Mouse (Mus musculus): ENCODE data around the gene Frmpd3. TPM values are rescaled to one million over a fixed set of nuclear protein-coding genes. Genes with fewer than 3 reads are reported as not detected.

Gene Frmpd3
- polyA plus RNA-seq, 1 experiment from 2014 or later: 0.54 TPM

- H3K4me1 ChIP-seq: no peaks in the 10 kb centered on the region
- no peak overlapping the region for H3K4me2 ChIP-seq
- no peak overlapping the region for H3K27ac ChIP-seq
- ATAC-seq (ENCODE audit: insufficient number of reproducible peaks, low FRiP score, low TSS enrichment, low read depth): no peak
- H3K4me3 ChIP-seq: no peak overlapping the region
- WGBS: 77% methylated on average over 5 of the region's 5 CpGs
- H3K9me3 ChIP-seq: no peaks in the 10 kb centered on the region
- no peak overlapping the region for H3K9ac ChIP-seq
- H3K27me3 ChIP-seq: peaks cover 17% of the 10 kb centered on the region; the same call in 1 of the 2 replicates
- no peaks in the 10 kb centered on the region for H3K36me3 ChIP-seq
These were observed 65.5 kb downstream of the Frmpd3 start for GRCm38 (mm10) chrX:140407593-140407992.

DNA sequence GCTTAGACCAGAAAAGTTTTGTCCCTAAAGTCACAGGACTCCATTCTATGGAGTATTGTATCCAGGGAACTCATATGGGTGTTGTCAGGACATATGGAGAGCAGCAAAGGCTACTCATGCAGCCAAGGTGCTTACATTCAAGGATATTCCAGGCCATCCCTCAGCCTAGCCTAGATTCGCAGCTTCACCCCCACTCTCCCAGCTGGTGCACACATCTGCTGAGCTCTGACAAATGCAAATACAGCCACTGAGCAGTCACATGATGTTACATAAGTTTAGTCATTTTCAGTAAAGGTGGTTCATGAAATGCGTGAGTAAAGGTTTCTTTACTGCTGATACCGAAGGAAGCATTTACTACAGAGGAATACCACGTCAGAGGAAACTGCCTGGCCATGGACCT, 76.4 kb downstream of the Frmpd3 start:
- 87% methylated on average over 4 of the region's 4 CpGs for WGBS
- H3K4me2 ChIP-seq: no peak overlapping the region
- H3K4me1 ChIP-seq: no peaks in the 10 kb centered on the region
- H3K27ac ChIP-seq: no peak overlapping the region
- ATAC-seq (ENCODE audit: insufficient number of reproducible peaks, low FRiP score, low TSS enrichment, low read depth): no peak
- H3K4me3 ChIP-seq: no peak overlapping the region
- no peak overlapping the region for H3K9ac ChIP-seq
- H3K9me3 ChIP-seq: no peaks in the 10 kb centered on the region
- peaks cover 3% of the 10 kb centered on the region; the same call in 1 of the 2 replicates for H3K27me3 ChIP-seq
- H3K36me3 ChIP-seq: no peaks in the 10 kb centered on the region

DNA sequence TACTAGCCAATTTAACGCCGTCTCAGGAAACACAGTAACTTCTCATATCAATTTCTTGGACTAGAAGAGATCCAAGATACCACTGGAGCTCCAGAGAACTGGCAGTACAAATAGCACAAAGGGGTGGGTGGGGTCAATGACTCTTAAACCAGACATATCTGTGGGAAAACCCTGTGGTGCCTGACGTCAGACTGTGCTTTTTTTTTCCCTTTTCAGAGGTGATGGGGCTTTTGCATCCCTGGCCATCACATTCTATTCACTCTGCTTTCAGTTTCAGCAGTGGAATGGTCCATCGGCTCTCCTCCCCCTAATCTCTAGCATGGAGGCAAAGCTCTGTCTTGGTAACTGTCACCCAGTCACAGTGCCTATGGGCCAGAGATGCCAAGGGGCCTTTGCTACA, 85.1 kb downstream of the Frmpd3 start:
- 79% methylated on average over 4 of the region's 4 CpGs for WGBS
- no peak for ATAC-seq (ENCODE audit: insufficient number of reproducible peaks, low FRiP score, low TSS enrichment, low read depth)
- Histone ChIP-seq H3K27me3 (peaks cover 9% of the 10 kb centered on the region; the same call in 1 of the 2 replicates), H3K4me3 (no peak overlapping the region), H3K9me3 (no peaks in the 10 kb centered on the region), H3K4me2 (no peak overlapping the region), H3K36me3 (no peaks in the 10 kb centered on the region), H3K27ac (no peak overlapping the region), H3K9ac (no peak overlapping the region), H3K4me1 (no peaks in the 10 kb centered on the region)

DNA sequence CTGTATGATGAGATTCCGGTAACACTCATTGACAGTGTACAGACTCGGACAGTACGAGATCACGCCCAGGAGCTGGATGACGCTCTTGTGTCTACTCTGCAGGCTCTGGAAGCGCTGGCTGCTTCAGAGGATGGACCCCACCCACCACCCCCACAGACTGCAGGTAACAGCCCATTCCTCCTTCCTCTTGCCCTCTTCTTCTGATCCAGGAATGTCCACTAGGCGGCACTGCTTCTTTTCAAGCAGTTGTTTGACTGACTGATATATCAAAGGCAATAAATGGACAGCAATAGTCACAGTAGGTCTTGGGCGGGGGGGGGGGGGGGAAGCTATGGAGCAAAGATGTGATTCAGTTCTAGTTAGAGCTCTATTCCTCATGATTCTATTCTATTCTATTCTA, 86.2 kb downstream of the Frmpd3 start:
- Histone ChIP-seq H3K9ac (no peak overlapping the region), H3K4me3 (no peak overlapping the region), H3K36me3 (no peaks in the 10 kb centered on the region), H3K27me3 (peaks cover 14% of the 10 kb centered on the region; the same call in 1 of the 2 replicates), H3K9me3 (no peaks in the 10 kb centered on the region), H3K27ac (no peak overlapping the region), H3K4me2 (no peak overlapping the region), H3K4me1 (no peaks in the 10 kb centered on the region)
- ATAC-seq (ENCODE audit: insufficient number of reproducible peaks, low FRiP score, low TSS enrichment, low read depth): no peak
- 76% methylated on average over 7 of the region's 8 CpGs for WGBS

DNA sequence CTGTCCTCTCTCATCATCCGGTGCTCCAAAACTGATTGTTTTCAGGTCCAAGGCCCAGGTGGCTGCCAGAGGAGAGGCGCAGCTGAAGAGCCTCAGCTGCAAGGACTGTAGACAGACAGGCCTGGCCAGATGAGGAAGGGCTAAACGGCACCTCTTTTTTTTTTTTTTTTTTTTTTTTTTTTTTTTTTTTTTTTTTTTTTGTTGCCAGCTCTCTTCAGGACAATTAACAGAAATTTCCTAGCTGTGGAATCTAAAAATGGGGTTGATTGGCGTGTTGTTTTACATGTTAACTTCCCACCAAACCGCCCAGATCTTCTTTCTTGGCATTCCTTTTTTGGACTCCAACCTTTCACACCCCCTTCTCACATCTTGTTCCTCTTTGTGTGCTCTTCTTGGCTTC, 87.9 kb downstream of the Frmpd3 start:
- no peaks in the 10 kb centered on the region for H3K4me1 ChIP-seq
- no peak overlapping the region for H3K27ac ChIP-seq
- no peaks in the 10 kb centered on the region for H3K9me3 ChIP-seq
- 68% methylated on average over 5 of the region's 5 CpGs for WGBS
- H3K9ac ChIP-seq: no peak overlapping the region
- H3K4me3 ChIP-seq: no peak overlapping the region
- H3K4me2 ChIP-seq: no peak overlapping the region
- no peak for ATAC-seq (ENCODE audit: insufficient number of reproducible peaks, low FRiP score, low TSS enrichment, low read depth)
- H3K36me3 ChIP-seq: no peaks in the 10 kb centered on the region
- H3K27me3 ChIP-seq: peaks cover 18% of the 10 kb centered on the region; the same call in 1 of the 2 replicates

- H3K4me1 ChIP-seq: no peaks in the 10 kb centered on the region
- H3K27me3 ChIP-seq: peaks cover 18% of the 10 kb centered on the region; the same call in 1 of the 2 replicates
- no peaks in the 10 kb centered on the region for H3K9me3 ChIP-seq
- no peak overlapping the region for H3K4me2 ChIP-seq
- H3K27ac ChIP-seq: no peak overlapping the region
- no peak overlapping the region for H3K4me3 ChIP-seq
- ATAC-seq (ENCODE audit: insufficient number of reproducible peaks, low FRiP score, low TSS enrichment, low read depth): no peak
- 78% methylated on average over 12 of the region's 12 CpGs for WGBS
- H3K36me3 ChIP-seq: no peaks in the 10 kb centered on the region
- H3K9ac ChIP-seq: no peak overlapping the region
These were observed 88.4 kb downstream of the Frmpd3 start for GRCm38 (mm10) chrX:140430506-140430905.

DNA sequence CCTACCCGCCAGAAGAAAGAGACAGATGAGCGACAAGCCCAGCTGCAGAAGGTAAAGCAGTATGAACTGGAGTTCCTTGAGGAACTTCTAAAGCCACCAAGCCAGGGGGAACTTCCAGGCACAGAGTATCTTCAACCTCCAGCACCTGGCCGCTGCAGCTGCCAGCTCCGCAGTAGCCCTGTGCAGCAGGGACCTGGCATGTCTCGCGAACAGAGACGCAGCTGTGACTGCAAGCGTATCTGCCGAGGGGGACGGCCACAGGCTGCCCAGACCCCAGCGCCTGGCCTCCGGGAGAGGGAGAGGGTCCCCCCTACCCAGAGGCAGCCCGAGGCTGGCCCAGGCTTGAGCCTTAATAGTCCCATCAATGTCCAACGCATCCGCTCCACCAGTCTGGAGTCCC, 89.9 kb downstream of the Frmpd3 start:
- Histone ChIP-seq H3K27ac (no peak overlapping the region), H3K4me1 (no peaks in the 10 kb centered on the region), H3K36me3 (no peaks in the 10 kb centered on the region), H3K4me2 (no peak overlapping the region), H3K9ac (no peak overlapping the region), H3K27me3 (peaks cover 21% of the 10 kb centered on the region; the same call in 1 of the 2 replicates), H3K4me3 (no peak overlapping the region), H3K9me3 (no peaks in the 10 kb centered on the region)
- 78% methylated on average over 15 of the region's 15 CpGs for WGBS
- ATAC-seq (ENCODE audit: insufficient number of reproducible peaks, low FRiP score, low TSS enrichment, low read depth): 0 out of 2 replicates have a peak, but pooled peaks have one; percentile 45

- Histone ChIP-seq H3K4me2 (no peak overlapping the region), H3K4me3 (no peak overlapping the region), H3K4me1 (no peaks in the 10 kb centered on the region), H3K27me3 (peaks cover 23% of the 10 kb centered on the region; the same call in 1 of the 2 replicates), H3K27ac (no peak overlapping the region), H3K9ac (no peak overlapping the region), H3K9me3 (no peaks in the 10 kb centered on the region), H3K36me3 (no peaks in the 10 kb centered on the region)
- ATAC-seq (ENCODE audit: insufficient number of reproducible peaks, low FRiP score, low TSS enrichment, low read depth): no peak
- WGBS: 88% methylated on average over 11 of the region's 11 CpGs
These were observed 90.7 kb downstream of the Frmpd3 start for GRCm38 (mm10) chrX:140432786-140433185.

DNA sequence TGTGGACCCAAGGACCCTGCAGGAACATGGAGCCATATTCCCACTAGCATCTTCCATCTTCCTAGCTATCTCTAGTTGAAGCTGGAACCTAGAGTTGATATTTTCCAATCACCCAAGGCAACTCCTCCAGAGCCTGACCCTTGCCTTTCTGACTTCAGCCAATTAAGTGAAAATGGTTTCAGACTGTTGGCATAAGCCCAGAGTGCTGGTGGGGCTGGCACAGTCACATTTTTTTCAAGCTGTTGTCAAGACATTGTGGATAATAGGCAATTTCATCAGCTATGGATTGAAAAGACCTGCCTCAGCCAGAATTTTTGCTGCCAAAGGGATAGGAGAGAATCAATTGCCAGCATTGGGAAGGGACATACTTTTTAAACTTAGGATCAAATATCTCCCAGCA, 95.8 kb downstream of the Frmpd3 start:
- H3K4me2 ChIP-seq: no peak overlapping the region
- H3K9ac ChIP-seq: no peak overlapping the region
- H3K9me3 ChIP-seq: no peaks in the 10 kb centered on the region
- H3K27ac ChIP-seq: no peak overlapping the region
- H3K4me3 ChIP-seq: no peak overlapping the region
- no peaks in the 10 kb centered on the region for H3K36me3 ChIP-seq
- H3K4me1 ChIP-seq: no peaks in the 10 kb centered on the region
- no peak for ATAC-seq (ENCODE audit: insufficient number of reproducible peaks, low FRiP score, low TSS enrichment, low read depth)
- H3K27me3 ChIP-seq: peaks cover 18% of the 10 kb centered on the region; the same call in 1 of the 2 replicates

GRCm38 (mm10) chrX:140445551-140445950, 103.5 kb downstream of the Frmpd3 start:
- Histone ChIP-seq H3K4me1 (no peaks in the 10 kb centered on the region), H3K27me3 (0 out of 2 replicates have a peak, but pooled peaks cover 6% of the 10 kb centered on the region), H3K4me2 (no peak overlapping the region), H3K4me3 (no peak overlapping the region), H3K9ac (no peak overlapping the region), H3K9me3 (no peaks in the 10 kb centered on the region), H3K27ac (no peak overlapping the region), H3K36me3 (no peaks in the 10 kb centered on the region)
- ATAC-seq (ENCODE audit: insufficient number of reproducible peaks, low FRiP score, low TSS enrichment, low read depth): no peak
- 81% methylated on average over 13 of the region's 13 CpGs for WGBS

GRCm38 (mm10) chrX:140450071-140450470, 108.0 kb downstream of the Frmpd3 start:
- Histone ChIP-seq H3K9me3 (no peaks in the 10 kb centered on the region), H3K27me3 (peaks cover 3% of the 10 kb centered on the region; the same call in 1 of the 2 replicates), H3K4me2 (no peak overlapping the region), H3K4me3 (no peak overlapping the region), H3K36me3 (no peaks in the 10 kb centered on the region), H3K9ac (no peak overlapping the region), H3K4me1 (no peaks in the 10 kb centered on the region), H3K27ac (no peak overlapping the region)
- 73% methylated on average over 3 of the region's 3 CpGs for WGBS
- ATAC-seq (ENCODE audit: insufficient number of reproducible peaks, low FRiP score, low TSS enrichment, low read depth): no peak

GRCm38 (mm10) chrX:140456279-140456731, 114.2 kb downstream of the Frmpd3 start, which contains the start of gene Prps1:
Gene Prps1, plus strand, starts transcription at chrX:140456613.
- WGBS: 19% methylated on average over 26 of the region's 26 CpGs
- H3K27ac ChIP-seq: no peak within 1 kb of the TSS
- H3K4me1 ChIP-seq: no peaks in the 10 kb centered on the region
- H3K9me3 ChIP-seq: no peaks in the 10 kb centered on the region
- peak within 1 kb of the TSS; percentile 26; the same call in 1 of the 2 replicates for H3K9ac ChIP-seq
- ATAC-seq (ENCODE audit: insufficient number of reproducible peaks, low FRiP score, low TSS enrichment, low read depth): peak; percentile 81
- H3K4me2 ChIP-seq: peak within 1 kb of the TSS; percentile 49
- peaks cover 10% of the 10 kb centered on the region; the same call in 1 of the 2 replicates for H3K27me3 ChIP-seq
- peak within 1 kb of the TSS; percentile 57 for H3K4me3 ChIP-seq
- H3K36me3 ChIP-seq: no peaks in the 10 kb centered on the region
